Mouse (Mus musculus) layer of hippocampus, adult 11-12 months (tissue): ENCODE results near the gene Trp53i11.
A peak's percentile ranks its signal among the peaks of the same experiment; 100 is the strongest.

ENCODE experiments used
- DNase-seq: peaks from one replicate; pipeline ENCODE4 v3.0.0; 2022; ENCODE audit warnings: low spot score

The Trp53i11 gene

GRCm38 (mm10) chr2:93199531-93199974 is 12.2 kb downstream of the Trp53i11 start:
- DNase-seq: peak; percentile 46

GRCm38 (mm10) chr2:93200681-93201340 is 13.5 kb downstream of the Trp53i11 start:
- no peak for DNase-seq

- DNase-seq: no peak
Measured at GRCm38 (mm10) chr2:93201997-93202396, 14.6 kb downstream of the Trp53i11 start.

- no peak for DNase-seq
Measured at GRCm38 (mm10) chr2:93202782-93203181, 15.4 kb downstream of the Trp53i11 start.

GRCm38 (mm10) chr2:93203682-93204081 is 16.3 kb downstream of the Trp53i11 start:
- peak; percentile 60 for DNase-seq

GRCm38 (mm10) chr2:93204571-93204970 is 17.2 kb downstream of the Trp53i11 start:
- DNase-seq: no peak

GRCm38 (mm10) chr2:93206126-93206525 is 18.8 kb downstream of the Trp53i11 start:
- DNase-seq: no peak

GRCm38 (mm10) chr2:93212386-93212785 is 25.0 kb downstream of the Trp53i11 start:
- DNase-seq: no peak

GRCm38 (mm10) chr2:93212865-93213264 is 25.5 kb downstream of the Trp53i11 start:
- no peak for DNase-seq

GRCm38 (mm10) chr2:93214192-93214591 is 26.8 kb downstream of the Trp53i11 start:
- DNase-seq: no peak

GRCm38 (mm10) chr2:93215790-93216189 is 28.4 kb downstream of the Trp53i11 start:
- no peak for DNase-seq

- DNase-seq: peak; percentile 93
Measured at GRCm38 (mm10) chr2:93217015-93217414, 29.7 kb downstream of the Trp53i11 start.

- no peak for DNase-seq
Measured at GRCm38 (mm10) chr2:93218353-93218990, 31.1 kb downstream of the Trp53i11 start.

- no peak for DNase-seq
Measured at GRCm38 (mm10) chr2:93219576-93219975, 32.2 kb downstream of the Trp53i11 start.

GRCm38 (mm10) chr2:93220447-93220846 is 33.1 kb downstream of the Trp53i11 start:
- DNase-seq: no peak

GRCm38 (mm10) chr2:93223463-93223862 is 36.1 kb downstream of the Trp53i11 start:
- DNase-seq: no peak

GRCm38 (mm10) chr2:93226606-93227595 is 39.6 kb downstream of the Trp53i11 start:
- DNase-seq: peak; percentile 84

GRCm38 (mm10) chr2:93227713-93228479 is 40.5 kb downstream of the Trp53i11 start:
- no peak for DNase-seq

- DNase-seq: no peak
Measured at GRCm38 (mm10) chr2:93228480-93228824, 41.1 kb downstream of the Trp53i11 start.

GRCm38 (mm10) chr2:93232141-93232540 is 44.8 kb downstream of the Trp53i11 start:
- DNase-seq: no peak

- no peak for DNase-seq
Measured at GRCm38 (mm10) chr2:93237055-93237454, 49.7 kb downstream of the Trp53i11 start.

- no peak for DNase-seq
Measured at GRCm38 (mm10) chr2:93238864-93239263, 51.5 kb downstream of the Trp53i11 start.
